Mouse (Mus musculus) cerebellum, adult 2 months (tissue): ENCODE results near the gene Rubcnl.

Experiments used
- CTCF ChIP-seq: fragments of 200-500 bp; IDR thresholded peaks from 2 replicates; pipeline ENCODE4 v1.5.1; 2011; ENCODE audit warnings: low read depth, mild to moderate bottlenecking, control low read depth, low read length, moderate library complexity, borderline replicate concordance; ENCODE audit not compliant: insufficient read depth
- POLR2A ChIP-seq: fragments of 200-500 bp; IDR thresholded peaks from 2 replicates; pipeline ENCODE4 v1.6.1; 2011; ENCODE audit warnings: low read length, control low read depth, borderline replicate concordance; ENCODE audit not compliant: insufficient read depth

- TF ChIP-seq CTCF (no peak), POLR2A (no peak)
Measured at GRCm38 (mm10) chr14:74989909-74990308, 25.9 kb upstream of the Rubcnl start.
